Mouse (Mus musculus): ENCODE measurements around the gene Zfp607b. TPM values are rescaled to one million over a fixed set of nuclear protein-coding genes. Genes with fewer than 3 reads are reported as not detected.
A peak's percentile ranks its signal among the peaks of the same experiment; 100 is the strongest.

The Zfp607b gene
- under 1 TPM; 0.70 to 0.81 TPM for total RNA-seq (2021)

DNA sequence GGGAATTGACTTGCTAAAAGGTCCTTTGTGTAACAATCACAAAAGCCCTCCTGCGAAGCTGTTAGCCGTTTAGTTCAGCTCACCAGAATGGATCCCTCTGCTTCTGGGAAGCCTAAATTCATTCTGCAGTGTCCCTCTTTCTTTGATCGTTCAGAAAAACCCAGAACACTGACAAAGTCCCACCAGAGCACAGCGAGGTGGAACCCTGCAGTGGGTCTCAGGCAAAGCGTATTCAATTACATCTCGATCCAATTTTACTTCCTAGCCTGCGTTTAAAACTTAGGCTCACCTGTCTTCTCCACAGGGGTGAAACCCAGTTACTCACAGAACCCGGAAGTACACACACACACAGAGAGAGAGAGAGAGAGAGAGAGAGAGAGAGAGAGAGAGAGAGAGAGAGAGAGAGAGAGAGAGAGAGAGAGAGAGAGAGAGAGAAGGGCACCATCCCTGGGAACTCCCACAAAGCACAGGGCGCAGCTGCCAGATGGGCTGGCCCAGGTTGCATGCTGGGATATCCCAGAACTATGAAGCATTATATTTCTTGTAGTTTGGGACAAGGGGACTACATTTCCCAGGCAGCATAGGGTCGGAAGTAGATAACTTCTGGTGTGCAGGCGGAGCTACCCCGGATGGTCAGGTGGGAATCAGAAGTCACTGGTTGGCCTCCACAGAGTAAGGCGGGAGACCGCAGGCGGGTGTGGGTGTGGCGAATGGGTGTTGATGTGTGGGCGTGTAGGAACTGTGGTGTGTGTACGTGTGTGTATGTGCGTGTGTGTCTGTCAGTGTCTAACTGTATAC, at the start of gene Zfp607b:
Gene Zfp607b, plus strand, starts transcription at position 526 of the 798 bp plus-strand sequence.
- DNase-seq: peak; percentile 89

DNA sequence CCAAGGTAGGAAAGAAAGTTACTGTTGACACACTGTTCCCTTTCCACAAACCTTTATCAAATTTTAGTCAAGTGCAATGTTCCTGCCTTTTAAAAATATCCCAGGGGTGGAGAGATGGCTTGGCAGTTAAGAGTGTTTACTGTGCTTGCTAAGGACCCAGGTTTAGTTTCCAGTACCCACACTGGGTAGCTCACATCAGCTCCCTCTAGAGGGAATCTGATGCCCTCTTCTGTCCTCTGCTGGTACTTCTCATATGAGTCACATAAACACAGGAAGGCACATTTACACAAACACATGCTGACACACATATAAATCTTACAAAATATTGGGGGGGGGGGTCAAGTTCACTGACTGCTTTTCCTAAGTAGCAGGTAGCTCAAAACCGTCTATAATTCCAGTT, 44.7 kb upstream of the Zfp607b start:
- no peak for DNase-seq

DNA sequence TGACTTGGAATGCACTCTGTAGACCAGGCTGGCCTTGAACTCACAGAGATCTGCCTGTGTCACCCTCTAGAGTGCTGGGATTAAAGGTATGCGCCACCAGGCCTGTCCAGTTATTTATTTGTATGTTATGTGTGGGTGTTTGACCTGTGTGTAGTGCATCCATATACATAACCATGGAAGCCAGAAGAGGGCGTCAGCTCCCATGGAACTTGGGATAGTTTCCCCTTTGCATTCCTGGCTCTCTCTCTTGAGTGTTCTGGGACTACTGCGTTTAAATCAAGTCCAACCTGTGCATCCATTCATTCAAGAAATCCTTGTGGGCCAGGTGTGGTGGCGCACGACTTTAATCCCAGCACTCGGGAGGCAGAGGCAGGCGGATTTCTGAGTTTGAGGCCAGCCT, 42.6 kb upstream of the Zfp607b start:
- DNase-seq: no peak

DNA sequence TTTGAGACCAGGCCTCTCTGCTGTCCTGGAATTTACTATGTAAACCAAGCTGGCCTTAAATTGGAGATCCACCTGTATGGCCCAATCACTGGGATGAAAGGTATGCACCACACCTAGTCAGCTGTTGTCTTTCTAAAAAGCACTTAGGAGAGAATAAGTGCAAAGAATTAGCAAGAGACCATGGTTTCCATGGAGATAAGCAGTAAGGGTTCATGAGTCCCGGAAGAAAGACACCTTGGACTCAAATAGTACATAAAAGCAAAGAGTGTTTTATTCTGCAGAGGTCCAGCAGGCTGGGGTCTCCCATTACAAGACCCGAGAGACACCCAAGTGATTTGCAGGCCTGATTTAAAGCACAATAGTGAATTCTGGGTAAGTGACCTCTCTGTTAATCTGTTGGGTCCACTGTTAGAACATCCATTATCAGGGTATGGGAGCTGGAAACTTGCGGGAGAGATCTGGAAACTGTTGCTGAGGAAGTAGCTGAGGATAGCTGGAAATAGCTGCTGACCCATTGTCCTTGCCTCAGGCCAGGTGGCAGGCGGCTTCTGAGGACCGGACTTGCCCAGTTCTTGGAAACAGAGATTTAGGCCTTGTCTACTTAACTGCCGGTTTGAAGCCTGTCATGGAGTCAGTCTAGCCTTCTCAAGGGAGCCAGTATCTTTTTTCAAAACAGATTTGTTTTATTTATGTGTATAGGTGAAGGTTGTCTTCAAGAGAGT, 41.7 kb upstream of the Zfp607b start:
- DNase-seq: no peak

DNA sequence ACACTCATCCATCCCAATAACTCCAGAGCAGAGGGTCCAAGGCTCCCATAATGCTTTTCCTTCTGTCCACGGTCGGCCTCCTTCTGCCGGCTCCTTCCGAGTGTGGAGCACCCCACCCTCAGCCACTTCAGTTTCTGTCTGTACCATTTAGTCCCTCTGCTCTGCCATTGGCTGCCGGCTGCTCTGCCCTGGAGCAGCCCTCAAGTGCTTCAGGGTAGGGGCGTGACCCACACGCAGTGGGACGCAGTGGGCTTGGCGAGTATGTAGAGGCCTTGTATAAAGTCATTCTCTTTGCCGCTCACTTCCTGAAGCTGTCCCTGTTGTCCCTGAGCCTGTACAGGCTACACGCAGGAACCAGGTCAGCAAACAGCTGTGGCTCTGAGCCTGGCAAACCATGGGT, 39.4 kb upstream of the Zfp607b start:
- no peak for DNase-seq

DNA sequence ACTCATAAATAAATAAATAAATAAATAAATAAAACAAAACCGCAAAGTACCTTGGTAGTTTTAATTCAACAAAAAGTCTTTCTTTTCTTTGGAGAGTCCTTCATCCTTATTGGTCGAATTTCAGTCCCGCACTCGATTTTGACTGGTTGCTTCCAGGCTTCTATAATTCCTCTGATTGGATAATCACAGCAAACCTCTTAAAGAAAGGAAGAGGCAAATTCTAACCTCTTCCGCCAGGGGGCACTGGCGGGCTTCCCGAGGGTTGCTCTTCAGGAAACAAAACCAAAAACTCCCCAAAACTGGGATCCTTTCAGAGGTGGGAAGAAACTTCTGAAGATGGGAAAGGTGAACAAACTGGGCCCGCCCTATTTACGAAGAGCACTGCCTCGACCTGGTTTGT, 38.2 kb upstream of the Zfp607b start:
- peak; percentile 81 for DNase-seq

DNA sequence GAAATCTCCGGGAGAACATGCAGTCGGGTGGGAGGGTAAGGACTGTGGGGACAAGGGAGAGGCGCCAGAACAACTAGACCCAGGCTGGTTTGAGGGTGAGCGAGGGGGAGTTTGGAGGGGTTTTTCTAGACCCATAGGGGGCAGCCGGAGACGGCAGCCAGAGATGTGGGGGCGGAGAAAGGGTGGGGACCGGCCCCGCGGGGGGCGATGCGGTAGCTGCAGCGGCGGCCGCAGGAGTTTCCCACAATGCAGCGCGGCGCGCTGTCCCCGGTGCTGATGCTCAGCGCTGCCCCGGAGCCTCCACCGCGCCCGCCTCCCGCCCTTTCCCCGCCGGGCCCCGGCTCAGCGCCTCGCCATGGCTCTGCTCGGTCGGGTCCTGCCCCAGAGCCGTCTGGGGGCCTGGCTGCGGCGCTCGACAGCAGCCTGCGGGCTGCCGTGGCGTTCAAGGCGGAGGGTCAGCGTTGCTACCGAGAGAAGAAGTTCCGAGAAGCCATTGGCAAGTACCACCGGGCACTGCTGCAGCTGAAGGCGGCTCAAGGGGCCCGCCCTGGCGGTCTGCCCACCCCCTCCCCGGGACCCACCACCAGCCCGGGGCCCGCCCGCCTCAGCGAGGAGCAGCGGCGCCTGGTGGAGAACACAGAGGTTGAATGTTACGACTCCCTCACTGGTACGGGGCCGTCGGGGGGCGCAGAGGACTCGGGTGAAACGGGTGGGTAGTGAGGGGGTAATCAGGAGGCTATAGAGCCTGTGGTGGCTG, 35.3 kb upstream of the Zfp607b start, which contains the start of gene Ttc9b:
Gene Ttc9b, plus strand, starts transcription at position 235 of the 757 bp plus-strand sequence.
- DNase-seq: peak; percentile 75

DNA sequence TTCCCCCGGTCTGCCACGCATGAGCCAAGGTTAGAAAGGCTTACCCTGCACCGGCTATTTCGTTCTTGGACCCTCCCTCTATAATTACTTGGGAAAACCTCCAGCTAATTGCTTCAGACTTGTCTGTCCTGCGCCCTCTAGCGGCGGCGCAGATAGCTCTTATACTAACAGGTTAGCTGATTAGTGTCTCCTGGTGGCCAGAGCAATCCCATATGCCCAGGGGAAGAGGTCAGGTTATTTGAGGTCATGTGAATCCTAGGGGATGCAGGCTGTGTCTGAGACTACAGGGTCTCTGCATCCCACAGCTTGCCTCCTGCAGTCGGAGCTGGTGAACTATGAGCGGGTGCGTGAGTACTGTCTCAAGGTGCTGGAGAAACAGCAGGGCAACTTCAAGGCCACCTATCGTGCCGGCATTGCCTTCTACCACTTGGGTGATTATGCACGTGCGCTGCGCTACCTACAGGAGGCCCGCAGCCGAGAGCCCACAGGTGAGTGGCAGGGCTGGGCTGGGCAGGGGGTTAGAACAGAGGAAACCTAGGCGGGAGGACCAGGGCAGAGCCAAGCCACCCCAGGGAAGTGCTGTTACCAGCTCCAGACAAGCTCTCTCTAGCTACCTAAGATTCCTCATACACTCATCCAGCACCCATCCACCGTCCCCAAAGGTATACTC, 34.4 kb upstream of the Zfp607b start:
- DNase-seq: no peak

DNA sequence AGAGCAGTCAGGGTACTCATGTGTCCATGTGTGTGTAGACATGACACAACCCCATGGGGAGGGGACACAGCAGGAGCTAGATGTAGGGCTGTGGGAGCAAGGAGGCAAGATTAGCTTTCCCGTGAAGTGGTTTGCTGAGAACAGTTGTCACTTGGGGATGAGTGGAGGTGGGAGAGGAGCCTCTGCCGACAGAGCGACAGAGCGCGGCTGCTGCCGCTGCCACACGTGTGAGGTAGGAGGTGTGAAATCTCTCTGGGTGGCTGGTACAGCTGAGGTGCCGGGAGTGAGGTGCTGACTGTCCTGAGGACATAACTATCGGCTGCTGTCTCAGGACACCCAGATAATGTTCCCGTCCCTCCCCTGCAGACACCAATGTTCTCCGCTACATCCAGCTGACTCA, 33.6 kb upstream of the Zfp607b start:
- no peak for DNase-seq

DNA sequence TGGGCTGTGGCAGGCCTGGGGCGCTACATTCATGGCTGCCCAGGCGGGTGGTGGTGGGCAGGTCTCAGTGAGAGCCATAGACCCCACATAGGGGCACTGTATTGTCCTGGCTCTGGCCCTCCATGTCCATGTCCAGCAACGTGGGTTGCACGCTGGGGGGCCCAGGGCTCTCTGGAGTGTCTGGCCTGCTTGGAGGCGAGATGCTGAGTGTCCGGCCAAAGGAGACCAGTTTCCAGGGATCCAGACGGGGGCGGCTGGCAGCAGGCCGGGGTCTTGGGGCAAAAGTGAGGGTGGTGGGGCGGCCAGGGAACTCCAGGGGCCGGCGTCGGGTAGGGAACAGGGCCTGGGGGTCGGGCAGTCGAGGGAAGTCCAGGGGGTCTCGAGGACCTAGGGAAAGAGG, 32.5 kb upstream of the Zfp607b start:
- no peak for DNase-seq

DNA sequence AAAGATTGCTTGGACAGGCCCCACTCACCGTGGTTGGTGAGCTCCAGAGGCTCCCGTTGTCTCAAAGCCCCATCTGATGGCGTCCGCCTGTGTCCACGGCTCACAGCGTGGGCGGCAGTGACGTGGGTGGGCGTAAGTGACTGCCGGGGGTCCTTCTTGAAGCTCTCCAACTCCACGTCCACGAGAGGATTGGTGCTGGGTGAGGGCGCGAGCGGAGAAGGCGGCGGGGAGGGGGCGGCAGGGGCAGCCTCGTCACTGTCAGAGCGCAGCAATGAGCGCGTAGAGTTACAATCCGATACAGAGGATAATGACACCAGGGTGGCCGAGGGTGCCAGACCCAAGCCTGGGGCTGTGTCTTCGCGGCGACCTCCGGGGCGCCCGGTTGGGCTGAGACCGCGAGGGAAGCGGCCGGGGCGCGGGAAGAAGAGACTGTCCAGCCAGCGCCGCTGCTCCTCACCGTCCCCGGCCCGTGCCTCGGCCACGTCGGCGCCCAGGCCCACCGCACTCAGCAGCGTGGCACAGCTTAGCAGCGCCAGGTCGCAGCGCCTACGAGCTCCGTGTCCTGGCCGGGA, 31.2 kb upstream of the Zfp607b start:
- DNase-seq: no peak

DNA sequence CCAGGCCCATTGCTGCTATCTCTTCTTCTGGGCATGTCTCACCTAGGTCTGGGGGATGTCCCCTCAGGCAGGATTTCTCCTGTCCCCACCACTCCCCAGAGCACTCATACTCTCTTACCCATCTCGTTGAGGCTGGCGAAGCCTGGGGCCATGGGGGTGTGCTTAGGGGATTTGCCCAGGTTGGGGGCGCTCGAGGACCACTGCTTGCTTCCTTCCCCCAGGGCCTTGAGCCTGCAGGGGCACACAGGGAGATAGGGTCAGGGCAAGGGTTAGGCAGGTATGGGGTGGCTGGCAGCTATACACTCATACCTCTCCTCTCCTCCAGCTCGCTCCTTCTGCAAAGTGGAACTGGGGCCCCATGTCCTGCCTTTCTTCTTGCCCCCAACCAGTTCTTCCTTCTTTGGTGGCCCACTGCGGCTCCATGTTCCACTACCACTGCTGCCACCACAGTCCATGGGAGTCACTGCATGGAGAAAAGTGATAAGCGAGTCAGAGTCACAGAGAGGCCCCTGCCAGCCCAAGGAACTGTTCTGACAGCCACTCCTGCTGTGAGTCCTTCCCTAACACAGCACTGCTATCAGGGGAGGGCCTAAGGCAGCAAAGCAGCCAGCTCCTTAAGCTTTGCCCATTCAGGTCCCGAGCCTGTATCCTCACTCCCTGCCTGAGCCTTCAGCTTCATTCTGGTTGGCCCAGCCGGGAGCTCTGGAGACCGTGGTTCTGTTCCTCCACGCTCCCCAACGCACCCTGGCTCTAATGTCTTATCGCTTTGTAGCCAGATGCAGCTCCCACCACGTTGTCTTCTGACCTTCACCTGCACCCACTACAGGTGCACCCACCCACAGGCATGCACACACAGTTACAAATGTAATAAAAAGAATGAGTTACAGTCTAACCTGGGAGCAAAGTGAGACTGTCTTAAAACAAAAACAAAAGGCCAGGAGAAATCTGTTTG, 30.2 kb upstream of the Zfp607b start:
- no peak for DNase-seq

DNA sequence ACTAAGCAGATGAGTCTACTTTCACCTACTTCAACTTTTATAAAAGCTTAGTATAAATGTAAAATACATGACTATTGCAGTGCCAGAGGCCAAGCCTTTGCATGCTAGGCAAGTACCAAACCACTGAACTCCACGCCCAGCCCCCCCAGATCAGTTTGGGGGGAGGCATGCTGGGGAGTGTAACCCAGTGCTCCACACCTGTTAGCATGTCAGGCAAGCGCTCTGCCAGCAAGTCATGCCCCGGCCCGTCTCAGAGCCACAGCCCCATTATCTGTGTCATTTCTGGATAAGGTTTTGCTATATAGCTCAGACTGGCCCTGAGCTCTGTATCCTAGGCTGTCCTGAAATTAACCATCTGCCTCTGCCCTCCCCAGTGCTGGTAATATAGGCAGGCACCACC, 27.1 kb upstream of the Zfp607b start:
- no peak for DNase-seq

DNA sequence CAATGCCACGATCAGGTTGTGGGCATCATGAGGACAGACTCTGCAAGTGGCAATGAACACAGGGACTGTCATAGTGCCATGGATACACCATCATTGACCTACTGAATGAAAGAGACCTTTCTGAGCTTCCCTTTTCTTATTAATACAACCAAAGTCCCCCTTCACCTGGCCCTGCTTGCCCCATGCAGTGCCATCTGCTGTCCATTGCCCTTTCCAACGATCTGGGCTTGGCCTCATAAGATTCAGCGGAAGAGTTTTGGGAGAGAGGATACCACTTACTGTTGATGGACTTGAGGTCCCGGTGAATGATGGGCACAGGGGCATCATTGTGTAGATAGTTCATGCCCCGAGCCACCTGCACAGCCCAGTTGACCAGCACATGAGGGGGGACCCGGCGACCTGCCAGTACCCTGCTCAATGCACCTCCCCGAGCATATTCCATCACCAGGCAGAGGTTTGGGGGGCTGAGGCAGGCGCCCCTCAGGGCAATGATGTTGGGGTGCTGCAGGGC, 16.0 kb upstream of the Zfp607b start:
- no peak for DNase-seq

DNA sequence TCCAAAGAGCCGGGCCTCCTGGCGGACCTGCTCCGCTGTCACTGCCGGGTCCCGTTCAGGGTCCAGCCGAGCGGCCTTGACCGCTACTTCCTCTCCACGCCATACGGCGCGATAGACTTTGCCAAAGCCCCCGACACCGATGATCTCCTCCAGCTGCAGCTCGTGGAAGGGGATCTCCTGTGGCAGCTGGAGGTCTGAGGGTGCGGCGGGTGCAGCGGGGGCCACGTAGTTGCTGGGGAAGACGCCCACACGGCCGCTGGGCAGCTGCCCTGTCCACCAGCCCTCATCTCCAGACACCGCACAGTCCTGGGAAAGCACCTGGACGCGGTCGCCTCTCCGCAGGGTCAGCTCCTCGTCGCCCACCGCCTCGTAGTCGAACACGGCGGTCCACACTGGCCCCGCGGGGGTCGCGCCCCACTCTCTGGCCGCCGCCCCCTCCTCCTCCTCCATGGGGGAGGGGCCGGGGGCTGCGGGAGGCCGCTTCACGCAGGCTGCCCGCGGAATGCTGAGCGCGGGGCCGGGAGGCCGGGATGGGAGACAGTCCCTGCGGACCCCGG, 15.5 kb upstream of the Zfp607b start:
- DNase-seq: peak; percentile 30

DNA sequence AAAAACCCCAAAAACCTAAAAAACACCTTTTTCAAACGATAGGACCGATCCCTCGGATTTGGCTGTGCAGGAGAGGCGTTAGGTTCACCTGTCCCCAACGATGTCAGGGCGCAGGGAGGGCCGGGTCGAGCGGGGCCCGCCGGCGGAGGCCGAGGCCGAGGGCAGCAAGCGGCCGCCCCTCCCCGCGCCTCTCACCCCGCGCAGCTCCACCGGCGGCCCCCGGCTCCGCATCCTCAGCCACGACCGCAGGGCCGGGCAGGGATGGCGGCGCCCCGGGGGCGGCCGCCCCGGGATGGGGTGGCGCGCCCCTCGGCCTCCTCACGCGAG, 15.0 kb upstream of the Zfp607b start:
- DNase-seq: no peak

DNA sequence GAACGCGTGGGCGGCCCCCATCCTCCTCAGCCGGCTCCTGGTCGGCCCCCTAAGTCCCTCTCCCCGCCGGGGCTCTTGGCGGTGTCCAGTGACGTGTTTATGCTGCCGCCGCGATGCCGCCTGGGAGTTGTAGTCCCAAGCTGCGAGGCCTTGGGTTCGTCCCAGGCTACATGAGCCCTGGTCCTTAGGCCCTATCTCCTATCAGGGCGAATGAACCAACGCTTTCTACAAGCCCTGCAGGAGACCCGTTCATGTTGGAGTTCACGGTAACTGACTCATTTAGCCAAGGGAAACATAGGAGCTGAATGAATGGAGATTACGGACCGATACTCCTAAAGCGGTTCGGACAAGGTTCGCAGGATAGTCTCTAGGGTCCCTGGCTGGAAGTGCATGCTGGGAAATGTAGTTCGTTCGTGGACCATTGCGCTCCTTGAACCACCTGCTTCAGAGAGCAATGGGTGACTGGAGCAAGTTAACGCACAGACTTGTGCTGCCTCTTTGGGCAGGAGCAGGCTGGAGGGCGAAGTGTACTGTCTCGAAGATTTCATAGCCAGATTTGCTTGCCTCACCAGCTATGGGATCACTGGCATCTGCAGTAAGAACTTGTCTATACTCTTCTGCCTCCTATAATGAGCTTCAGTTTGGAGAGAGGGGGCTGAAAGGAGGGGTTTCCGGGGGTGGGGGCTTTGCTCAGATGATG, 14.5 kb upstream of the Zfp607b start, which contains the start of gene Map3k10:
Gene Map3k10, minus strand, starts transcription at position 77 of the 700 bp plus-strand sequence.
- peak; percentile 91 for DNase-seq

DNA sequence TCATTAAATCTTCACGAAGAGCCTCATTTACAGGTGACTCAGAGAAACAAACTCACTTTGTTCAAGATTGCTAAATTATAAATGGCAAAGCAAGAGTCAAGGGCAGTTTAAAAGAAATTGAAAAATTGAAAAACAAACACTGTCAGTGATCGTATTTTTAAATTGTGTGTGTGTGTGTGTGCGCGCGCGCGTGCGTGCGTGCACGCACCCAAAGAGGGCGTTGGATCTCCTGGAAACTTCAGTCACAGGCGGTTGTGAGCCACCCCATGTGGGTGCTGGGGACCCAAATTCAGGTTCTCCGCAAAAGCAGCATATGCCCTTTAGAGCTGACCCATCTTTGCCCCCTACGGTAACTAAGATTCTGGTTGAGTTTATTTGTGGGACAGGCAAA, 13.9 kb upstream of the Zfp607b start:
- no peak for DNase-seq

DNA sequence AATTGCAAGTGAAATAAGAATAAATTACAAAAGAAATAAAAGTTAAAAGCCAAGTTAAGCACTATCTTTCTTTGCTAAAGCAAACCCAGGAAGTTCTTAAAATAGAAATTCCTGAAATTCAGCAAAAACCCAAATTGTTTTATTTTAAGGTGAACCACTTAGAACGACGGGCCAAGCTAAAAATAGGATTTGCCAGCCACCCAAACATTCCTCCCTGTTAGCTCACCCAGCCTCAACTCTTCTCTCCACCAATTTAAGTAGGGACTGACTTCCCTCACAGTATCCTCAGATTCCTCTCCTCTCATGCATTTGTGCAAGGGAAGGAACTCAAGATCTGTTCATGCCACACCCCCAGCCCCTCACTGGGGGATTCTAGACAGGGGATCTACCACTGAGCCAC, 5.9 kb upstream of the Zfp607b start:
- no peak for DNase-seq

DNA sequence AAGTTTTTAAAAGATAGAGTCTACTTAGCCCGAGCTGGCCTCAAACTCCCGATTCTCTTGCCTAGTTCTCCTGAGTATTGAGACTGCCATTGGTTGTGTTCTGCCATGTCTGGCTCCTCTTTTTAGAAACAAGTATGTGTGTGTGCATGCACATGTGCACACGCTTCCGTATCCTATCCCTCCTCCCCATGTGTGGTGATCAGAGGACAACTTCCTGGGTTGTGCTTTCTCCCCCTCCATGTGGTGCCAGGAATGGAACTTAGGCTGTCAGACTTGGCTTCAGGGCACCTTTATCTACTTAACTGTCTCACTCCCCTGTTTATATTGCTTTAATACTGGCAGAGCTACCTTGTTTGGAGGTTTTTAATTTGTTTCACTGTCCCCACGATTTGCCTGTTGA, 3.9 kb upstream of the Zfp607b start:
- DNase-seq: no peak
